Mouse (Mus musculus): ENCODE measurements around the gene Esp15.
"Not testable (repeated sequence)": the region's sequence is repeated elsewhere in the genome, so short reads cannot be mapped to it uniquely, and the experiment has no call there.

Esp15 gene

DNA sequence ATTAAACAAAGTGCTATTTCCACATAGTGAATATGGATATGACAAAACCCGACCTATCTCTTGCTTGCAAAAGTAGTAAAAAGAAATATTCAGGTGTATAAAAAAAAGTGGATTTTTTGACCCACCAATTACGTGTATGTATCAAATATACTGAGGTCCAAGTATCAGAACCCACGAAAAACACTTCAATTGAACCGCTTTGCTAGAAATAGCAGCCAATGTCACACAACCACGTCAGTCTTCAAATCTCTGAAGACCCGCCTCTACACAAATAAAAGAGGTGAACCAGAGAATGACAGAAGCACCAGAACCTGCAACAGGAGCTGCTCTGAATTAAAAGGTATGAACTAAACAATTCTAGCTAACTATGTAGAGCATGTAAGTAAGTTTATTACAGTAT lies at the start of gene Esp15:
Gene Esp15 (plus strand): TSS at position 301 of the 400 bp plus-strand sequence.
- not testable (repeated sequence) for DNase-seq

DNA sequence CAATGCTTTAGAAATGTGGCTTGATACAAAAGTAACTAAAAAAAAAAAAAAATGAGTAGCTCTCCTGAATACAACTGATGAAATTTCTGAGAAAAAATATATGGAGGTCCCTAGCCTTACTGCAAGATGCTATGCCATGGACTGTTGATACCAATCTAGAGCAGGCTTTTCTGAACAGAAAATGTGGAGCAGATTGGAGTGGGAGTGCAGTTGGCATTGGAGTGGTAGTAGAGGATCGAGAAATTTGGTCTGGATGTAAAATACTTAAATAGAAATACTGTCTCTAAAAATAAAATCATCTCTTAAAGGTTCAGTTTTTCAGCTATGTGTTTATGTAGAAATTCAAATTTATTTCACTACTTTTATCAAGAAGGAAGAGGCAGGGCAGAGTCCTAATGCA lies 49.2 kb upstream of the Esp15 start:
- no peak for DNase-seq

All from cerebellum, postnatal 36 days (tissue).